Mouse (Mus musculus) forebrain, embryonic 16.5 days (tissue): ENCODE measurements around the gene B2m. TPM values are rescaled to one million over a fixed set of nuclear protein-coding genes. Genes with fewer than 3 reads are reported as not detected.

Source experiments
- polyA plus RNA-seq: library from polyadenylated mRNA; unstranded; fragments of >200 nt; fragmentation: Nextera tagmentation; extraction: Ambion mirVana; gene quantifications from 2 replicates; pipeline ENCODE4 v1.2.1, GENCODE M21; 2015

Gene B2m
- polyA plus RNA-seq, 1 experiment from 2014 or later, result 56.8 TPM

Other genes with a start within 250 kb of the B2m start
- 49.4 and 49.9 TPM in 2 replicates for gene Ctdspl2, start 191.7 kb upstream of the B2m start, polyA plus RNA-seq
- 0.40 and 1.3 TPM in 2 replicates for gene Mageb3, start 191.6 kb upstream of the B2m start, polyA plus RNA-seq
- 9.9 and 11.0 TPM in 2 replicates for gene Eif3j1, start 119.1 kb upstream of the B2m start, polyA plus RNA-seq
- 8.6 and 8.8 TPM in 2 replicates for gene Spg11, start 29.3 kb upstream of the B2m start, polyA plus RNA-seq
- gene Trim69, start 13.0 kb downstream of the B2m start, polyA plus RNA-seq, result not detected in 2 replicates
- gene Patl2, start 38.5 kb downstream of the B2m start, polyA plus RNA-seq, result not detected in 2 replicates
- gene Terb2, start 38.6 kb downstream of the B2m start, polyA plus RNA-seq, result not detected in 2 replicates
- 16.2 and 16.4 TPM in 2 replicates for gene Sord, start 87.1 kb downstream of the B2m start, polyA plus RNA-seq
- not detected in 2 replicates for gene Duox2, start 150.8 kb downstream of the B2m start, polyA plus RNA-seq
- not detected in 2 replicates for gene Duoxa2, start 151.2 kb downstream of the B2m start, polyA plus RNA-seq
- gene Duoxa1, start 166.0 kb downstream of the B2m start, polyA plus RNA-seq, result 0.12 TPM in 1 of 2 replicates, not detected in the other
- 0.10 and 0.11 TPM in 2 replicates for gene Duox1, start 168.0 kb downstream of the B2m start, polyA plus RNA-seq
- 6.6 and 9.5 TPM in 2 replicates for gene Shf, start 221.5 kb downstream of the B2m start, polyA plus RNA-seq